Mouse (Mus musculus): ENCODE data around the gene Foxo1. TPM values are rescaled to one million over a fixed set of nuclear protein-coding genes. Genes with fewer than 3 reads are reported as not detected.

Gene Foxo1
- polyA plus RNA-seq, 1 experiment from 2014 or later: 3.7 TPM

DNA sequence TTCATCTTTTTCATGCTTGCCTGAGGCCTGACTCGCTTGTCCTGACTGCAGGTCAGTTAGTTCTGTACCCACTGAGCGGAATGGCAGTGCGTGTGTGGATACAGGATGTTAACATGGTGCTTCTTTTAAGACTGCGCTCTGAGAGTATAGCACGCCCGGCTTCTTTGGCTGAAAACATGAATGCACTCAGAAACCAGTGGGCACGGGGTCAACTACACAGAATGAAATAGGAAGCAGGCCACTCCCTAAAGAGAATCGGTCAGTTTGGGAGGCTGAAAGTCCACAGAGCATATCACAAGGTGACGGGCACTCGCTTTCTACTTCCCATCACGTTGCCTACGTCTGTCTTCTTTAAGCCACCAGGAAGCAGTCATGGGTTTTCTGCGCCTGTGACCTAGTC, 59.0 kb downstream of the Foxo1 start:
- Histone ChIP-seq H3K9me3 (no peaks in the 10 kb centered on the region), H3K36me3 (replicated peaks) (no peaks in the 10 kb centered on the region), H3K4me1 (peaks cover 27% of the 10 kb centered on the region), H3K27ac (replicated peaks) (no peak overlapping the region), H3K27me3 (replicated peaks; ENCODE audit: low read depth, poor library complexity, severe bottlenecking) (no peaks in the 10 kb centered on the region), H3K4me3 (no peak overlapping the region)
- no peak for DNase-seq (ENCODE audit: low spot score)
- WGBS: 81% methylated on average over 13 of the region's 13 CpGs

GRCm38 (mm10) chr3:52331709-52332108, 63.6 kb downstream of the Foxo1 start:
- no peak for DNase-seq (ENCODE audit: low spot score)
- Histone ChIP-seq H3K4me1 (peaks cover 9% of the 10 kb centered on the region), H3K27me3 (replicated peaks; ENCODE audit: low read depth, poor library complexity, severe bottlenecking) (no peaks in the 10 kb centered on the region), H3K36me3 (replicated peaks) (no peaks in the 10 kb centered on the region), H3K9me3 (no peaks in the 10 kb centered on the region), H3K27ac (replicated peaks) (no peak overlapping the region), H3K4me3 (no peak overlapping the region)
- WGBS: 88% methylated on average over 1 of the region's 1 CpGs

GRCm38 (mm10) chr3:52338761-52339160, 70.6 kb downstream of the Foxo1 start:
- peaks cover 15% of the 10 kb centered on the region for H3K4me1 ChIP-seq
- H3K36me3 ChIP-seq (replicated peaks): no peaks in the 10 kb centered on the region
- 79% methylated on average over 4 of the region's 4 CpGs for WGBS
- DNase-seq (ENCODE audit: low spot score): no peak
- H3K4me3 ChIP-seq: no peak overlapping the region
- H3K27me3 ChIP-seq (replicated peaks; ENCODE audit: low read depth, poor library complexity, severe bottlenecking): no peaks in the 10 kb centered on the region
- H3K9me3 ChIP-seq: no peaks in the 10 kb centered on the region
- no peak overlapping the region for H3K27ac ChIP-seq (replicated peaks)

- H3K27ac ChIP-seq (replicated peaks): no peak overlapping the region
- WGBS: 90% methylated on average over 12 of the region's 12 CpGs
- no peaks in the 10 kb centered on the region for H3K27me3 ChIP-seq (replicated peaks; ENCODE audit: low read depth, poor library complexity, severe bottlenecking)
- no peak for DNase-seq (ENCODE audit: low spot score)
- peaks cover 15% of the 10 kb centered on the region for H3K4me1 ChIP-seq
- no peak overlapping the region for H3K4me3 ChIP-seq
- no peaks in the 10 kb centered on the region for H3K9me3 ChIP-seq
- H3K36me3 ChIP-seq (replicated peaks): peaks cover 5% of the 10 kb centered on the region
Observed at GRCm38 (mm10) chr3:52340336-52341034, 72.3 kb downstream of the Foxo1 start.

GRCm38 (mm10) chr3:52342226-52342625, 74.1 kb downstream of the Foxo1 start:
- DNase-seq (ENCODE audit: low spot score): no peak
- no peaks in the 10 kb centered on the region for H3K27me3 ChIP-seq (replicated peaks; ENCODE audit: low read depth, poor library complexity, severe bottlenecking)
- peaks cover 15% of the 10 kb centered on the region for H3K4me1 ChIP-seq
- H3K27ac ChIP-seq (replicated peaks): no peak overlapping the region
- H3K9me3 ChIP-seq: no peaks in the 10 kb centered on the region
- H3K4me3 ChIP-seq: no peak overlapping the region
- H3K36me3 ChIP-seq (replicated peaks): peaks cover 14% of the 10 kb centered on the region
- WGBS: 62% methylated on average over 3 of the region's 3 CpGs

- DNase-seq (ENCODE audit: low spot score): no peak
- Histone ChIP-seq H3K4me3 (no peak overlapping the region), H3K27ac (replicated peaks) (no peak overlapping the region), H3K4me1 (peaks cover 15% of the 10 kb centered on the region), H3K27me3 (replicated peaks; ENCODE audit: low read depth, poor library complexity, severe bottlenecking) (no peaks in the 10 kb centered on the region), H3K9me3 (no peaks in the 10 kb centered on the region), H3K36me3 (replicated peaks) (peaks cover 14% of the 10 kb centered on the region)
- 23% methylated on average over 3 of the region's 3 CpGs for whole genome bisulfite sequencing
Observed at GRCm38 (mm10) chr3:52342801-52343200, 74.7 kb downstream of the Foxo1 start.

- no peaks in the 10 kb centered on the region for H3K9me3 ChIP-seq
- no peak overlapping the region for H3K27ac ChIP-seq (replicated peaks)
- no peak for DNase-seq (ENCODE audit: low spot score)
- 89% methylated on average over 6 of the region's 6 CpGs for WGBS
- H3K4me1 ChIP-seq: peaks cover 15% of the 10 kb centered on the region
- peaks cover 14% of the 10 kb centered on the region for H3K36me3 ChIP-seq (replicated peaks)
- no peak overlapping the region for H3K4me3 ChIP-seq
- H3K27me3 ChIP-seq (replicated peaks; ENCODE audit: low read depth, poor library complexity, severe bottlenecking): no peaks in the 10 kb centered on the region
Observed at GRCm38 (mm10) chr3:52343270-52344070, 75.3 kb downstream of the Foxo1 start.

DNA sequence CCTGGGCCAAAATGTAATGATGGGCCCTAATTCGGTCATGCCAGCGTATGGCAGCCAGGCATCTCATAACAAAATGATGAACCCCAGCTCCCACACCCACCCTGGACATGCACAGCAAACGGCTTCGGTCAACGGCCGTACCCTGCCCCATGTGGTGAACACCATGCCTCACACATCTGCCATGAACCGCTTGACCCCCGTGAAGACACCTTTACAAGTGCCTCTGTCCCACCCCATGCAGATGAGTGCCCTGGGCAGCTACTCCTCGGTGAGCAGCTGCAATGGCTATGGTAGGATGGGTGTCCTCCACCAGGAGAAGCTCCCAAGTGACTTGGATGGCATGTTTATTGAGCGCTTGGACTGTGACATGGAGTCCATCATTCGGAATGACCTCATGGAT, 77.7 kb downstream of the Foxo1 start:
- Histone ChIP-seq H3K4me1 (peaks cover 15% of the 10 kb centered on the region), H3K36me3 (replicated peaks) (peaks cover 14% of the 10 kb centered on the region), H3K27me3 (replicated peaks; ENCODE audit: low read depth, poor library complexity, severe bottlenecking) (no peaks in the 10 kb centered on the region), H3K4me3 (no peak overlapping the region), H3K9me3 (no peaks in the 10 kb centered on the region), H3K27ac (replicated peaks) (no peak overlapping the region)
- WGBS: 95% methylated on average over 11 of the region's 11 CpGs
- DNase-seq (ENCODE audit: low spot score): no peak

GRCm38 (mm10) chr3:52346986-52347710, 79.0 kb downstream of the Foxo1 start:
- 85% methylated on average over 4 of the region's 4 CpGs for WGBS

DNA sequence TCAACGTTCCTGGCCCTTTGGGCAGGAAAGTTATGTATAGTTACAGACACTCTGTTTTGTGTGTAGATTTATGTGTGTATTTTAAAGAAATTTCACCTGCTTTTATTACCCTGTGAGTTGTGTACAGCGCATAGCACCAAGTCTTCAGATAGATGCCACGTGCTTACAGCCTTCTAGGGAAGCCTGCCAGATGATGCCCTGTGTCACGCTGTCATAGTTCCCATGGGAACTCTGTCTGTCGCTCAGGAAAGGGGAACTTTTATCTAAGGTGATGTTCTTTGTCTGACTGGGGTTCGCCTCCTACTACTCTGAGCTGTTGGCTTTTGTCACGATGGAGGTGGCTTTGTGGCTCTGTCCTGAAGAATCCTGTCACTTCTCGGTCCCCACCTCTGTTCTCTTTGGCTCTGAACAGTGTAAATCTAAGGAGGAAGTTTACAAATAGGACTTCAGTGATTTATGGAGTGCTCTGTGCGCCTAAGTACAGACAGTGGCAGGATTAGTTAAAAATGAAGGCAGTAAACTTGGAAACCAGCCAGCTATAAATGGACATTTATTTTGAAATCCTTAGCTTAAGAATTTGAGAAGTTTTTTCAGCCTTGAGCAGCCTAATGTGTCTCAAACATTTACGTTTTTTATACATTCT, 80.0 kb downstream of the Foxo1 start:
- 79% methylated on average over 10 of the region's 10 CpGs for WGBS
- Histone ChIP-seq H3K27me3 (replicated peaks; ENCODE audit: low read depth, poor library complexity, severe bottlenecking) (no peaks in the 10 kb centered on the region), H3K9me3 (no peaks in the 10 kb centered on the region), H3K4me1 (no peaks in the 10 kb centered on the region; the same call in 1 of the 2 replicates), H3K27ac (replicated peaks) (no peak overlapping the region), H3K36me3 (replicated peaks) (peaks cover 14% of the 10 kb centered on the region), H3K4me3 (no peak overlapping the region)
- no peak for DNase-seq (ENCODE audit: low spot score)

More at GRCm38 (mm10) chr3:52346986-52347710, 79.0 kb downstream of the Foxo1 start:
- H3K4me1 ChIP-seq: peaks cover 8% of the 10 kb centered on the region
- H3K27ac ChIP-seq (replicated peaks): no peak overlapping the region
- DNase-seq (ENCODE audit: low spot score): no peak
- H3K9me3 ChIP-seq: no peaks in the 10 kb centered on the region
- no peaks in the 10 kb centered on the region for H3K27me3 ChIP-seq (replicated peaks; ENCODE audit: low read depth, poor library complexity, severe bottlenecking)
- peaks cover 14% of the 10 kb centered on the region for H3K36me3 ChIP-seq (replicated peaks)
- no peak overlapping the region for H3K4me3 ChIP-seq

DNA sequence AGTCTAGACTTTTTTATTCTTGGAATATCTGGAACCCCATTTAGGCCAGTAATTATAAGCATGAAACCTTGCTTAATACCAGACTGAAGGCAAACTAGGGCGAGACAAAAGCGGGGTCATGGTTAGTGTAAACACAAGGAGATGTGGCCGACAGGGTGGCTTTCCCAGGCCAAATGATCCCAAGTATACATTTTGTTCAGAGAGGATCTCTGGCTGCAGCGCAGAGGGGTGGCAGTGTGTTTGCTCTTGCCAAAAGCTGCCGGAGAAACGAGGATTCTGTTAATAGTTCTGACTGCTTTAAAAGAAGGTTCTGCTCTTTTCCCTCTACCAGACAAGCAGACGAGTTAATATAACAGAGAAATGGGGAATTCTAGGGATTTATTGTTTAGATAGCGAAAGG, 82.5 kb downstream of the Foxo1 start:
- no peaks in the 10 kb centered on the region for H3K4me1 ChIP-seq
- no peaks in the 10 kb centered on the region for H3K9me3 ChIP-seq
- H3K4me3 ChIP-seq: no peak overlapping the region
- H3K27ac ChIP-seq (replicated peaks): no peak overlapping the region
- WGBS: 84% methylated on average over 8 of the region's 8 CpGs
- no peaks in the 10 kb centered on the region for H3K27me3 ChIP-seq (replicated peaks; ENCODE audit: low read depth, poor library complexity, severe bottlenecking)
- H3K36me3 ChIP-seq (replicated peaks): peaks cover 7% of the 10 kb centered on the region
- no peak for DNase-seq (ENCODE audit: low spot score)

- H3K36me3 ChIP-seq (replicated peaks): no peaks in the 10 kb centered on the region
- DNase-seq (ENCODE audit: low spot score): no peak
- H3K4me3 ChIP-seq: no peak overlapping the region
- no peaks in the 10 kb centered on the region for H3K27me3 ChIP-seq (replicated peaks; ENCODE audit: low read depth, poor library complexity, severe bottlenecking)
- WGBS: 90% methylated on average over 9 of the region's 9 CpGs
- H3K4me1 ChIP-seq: no peaks in the 10 kb centered on the region
- H3K9me3 ChIP-seq: no peaks in the 10 kb centered on the region
- H3K27ac ChIP-seq (replicated peaks): no peak overlapping the region
Observed at GRCm38 (mm10) chr3:52351901-52352300, 83.8 kb downstream of the Foxo1 start.
